Mouse (Mus musculus) heart, postnatal 0 days (tissue): ENCODE measurements at regions not wholly inside any gene's neighbourhood (a gene's known extent, or its start where the extent isn't known, plus 50 kb on each side); places are given as distances from the start of the nearest gene placed in this dataset.

ENCODE experiments used
- CTCF ChIP-seq: IDR thresholded peaks from 2 replicates; pipeline ENCODE4 v1.5.1; 2016; ENCODE audit warnings: antibody characterized with exemption, control low read depth, low read depth
- EP300 ChIP-seq: IDR thresholded peaks from 2 replicates; pipeline ENCODE4 v1.6.1; 2016; ENCODE audit warnings: antibody characterized with exemption, low read depth

GRCm38 (mm10) chr2:168423551-168423950 is 142.0 kb upstream of the Kcng1 start:
- peak; percentile 31 for TF ChIP-seq CTCF
- TF ChIP-seq EP300, result no peak
